Mouse (Mus musculus) cerebellum, adult 2 months (tissue): ENCODE measurements around the gene Klk1.

ENCODE experiments used
- CTCF ChIP-seq: fragments of 200-500 bp; IDR thresholded peaks from 2 replicates; pipeline ENCODE4 v1.5.1; 2011; ENCODE audit warnings: low read depth, mild to moderate bottlenecking, control low read depth, low read length, moderate library complexity, borderline replicate concordance; ENCODE audit not compliant: insufficient read depth
- POLR2A ChIP-seq: fragments of 200-500 bp; IDR thresholded peaks from 2 replicates; pipeline ENCODE4 v1.6.1; 2011; ENCODE audit warnings: low read length, control low read depth, borderline replicate concordance; ENCODE audit not compliant: insufficient read depth

GRCm38 (mm10) chr7:44261147-44261546 is 36.0 kb downstream of the Klk1 start, which contains the start of gene Gm15517:
- TF ChIP-seq CTCF, result no peak
- no peak for TF ChIP-seq POLR2A
